Mouse (Mus musculus) intestine, postnatal 0 days (tissue): ENCODE data around the gene Ttll3. TPM values are rescaled to one million over a fixed set of nuclear protein-coding genes. Genes with fewer than 3 reads are reported as not detected.

Experiments
- ATAC-seq: fragments of 200-750 bp; cut with Nextera tagmentation; 2 replicates; pipeline ENCODE4 v1.8.0; 2017; ENCODE audit warnings: mild to moderate bottlenecking, moderate TSS enrichment, moderate library complexity
- H3K27ac ChIP-seq: fragments of 300-500 bp; sonication (generic); 2 replicates; pipeline ENCODE4 v1.5.1; 2014; ENCODE audit warnings: mild to moderate bottlenecking, low read depth, low read length, moderate library complexity
- H3K27me3 ChIP-seq: fragments of 300-500 bp; sonication (generic); replicated peaks from 2 replicates; pipeline ENCODE4 v1.6.1; 2014; ENCODE audit warnings: low read length, mixed read lengths; ENCODE audit not compliant: control insufficient read depth, insufficient read depth
- H3K36me3 ChIP-seq: fragments of 300-500 bp; sonication (generic); 2 replicates; pipeline ENCODE4 v1.6.1; 2014; ENCODE audit warnings: mild to moderate bottlenecking, moderate library complexity; ENCODE audit not compliant: control insufficient read depth, insufficient read depth
- H3K4me1 ChIP-seq: fragments of 300-500 bp; sonication (generic); replicated peaks from 2 replicates; pipeline ENCODE4 v1.6.1; 2014; ENCODE audit warnings: antibody characterized with exemption, low read length, mixed read lengths; ENCODE audit not compliant: control insufficient read depth, insufficient read depth
- H3K4me2 ChIP-seq: fragments of 300-500 bp; sonication (generic); replicated peaks from 2 replicates; pipeline ENCODE4 v1.6.1; 2014; ENCODE audit warnings: low read depth, mild to moderate bottlenecking, moderate library complexity
- H3K4me3 ChIP-seq: fragments of 300-500 bp; sonication (generic); 2 replicates; pipeline ENCODE4 v1.5.1; 2014; ENCODE audit warnings: low read depth, low read length
- H3K9ac ChIP-seq: fragments of 300-500 bp; sonication (generic); 2 replicates; pipeline ENCODE4 v1.6.1; 2014; ENCODE audit warnings: mild to moderate bottlenecking, low read depth, low read length
- H3K9me3 ChIP-seq: fragments of 300-500 bp; sonication (generic); 2 replicates; pipeline ENCODE4 v1.6.1; 2016; ENCODE audit warnings: mixed run types; ENCODE audit not compliant: control insufficient read depth
- CTCF ChIP-seq: sonication (generic); IDR thresholded peaks from 2 replicates; pipeline ENCODE4 v1.5.1; 2016; ENCODE audit warnings: low read depth, mild to moderate bottlenecking, control low read depth, antibody characterized with exemption, moderate library complexity
- WGBS: fragments of 180-500 bp; shearing (Covaris S2); extraction: QIAGEN DNeasy Blood & Tissue Kit; methylation state at CpG from one replicate; pipeline ENCODE4 v1.1.7; 2014; 5-methylcytosine and 5-hydroxymethylcytosine counted together
- polyA plus RNA-seq: library from polyadenylated mRNA; unstranded; fragments of >200 nt; fragmentation: Nextera tagmentation; extraction: Ambion mirVana; gene quantifications from 2 replicates; pipeline ENCODE4 v1.2.1, GENCODE M21; 2015

Gene Ttll3
- polyA plus RNA-seq, 1 experiment from 2014 or later: 1.4 TPM

GRCm38 (mm10) chr6:113394811-113395210, 5.8 kb downstream of the Ttll3 start:
- no peak for ATAC-seq
- Histone ChIP-seq H3K4me2 (no peak overlapping the region), H3K4me3 (no peak overlapping the region), H3K9ac (no peak overlapping the region), H3K36me3 (peaks cover 16% of the 10 kb centered on the region), H3K4me1 (peaks cover 6% of the 10 kb centered on the region; the same call in 1 of the 2 replicates), H3K27ac (no peak overlapping the region), H3K27me3 (no peaks in the 10 kb centered on the region), H3K9me3 (no peaks in the 10 kb centered on the region)
- 91% methylated on average over 11 of the region's 11 CpGs for WGBS
- no peak for TF ChIP-seq CTCF

- TF ChIP-seq CTCF: peak; percentile 34
- no peak overlapping the region for H3K4me2 ChIP-seq
- WGBS: 94% methylated on average over 6 of the region's 6 CpGs
- no peak overlapping the region for H3K9ac ChIP-seq
- H3K27me3 ChIP-seq: no peaks in the 10 kb centered on the region
- peaks cover 6% of the 10 kb centered on the region; the same call in 1 of the 2 replicates for H3K4me1 ChIP-seq
- H3K36me3 ChIP-seq: peaks cover 9% of the 10 kb centered on the region
- H3K9me3 ChIP-seq: no peaks in the 10 kb centered on the region
- ATAC-seq: no peak
- H3K4me3 ChIP-seq: no peak overlapping the region
- H3K27ac ChIP-seq: no peak overlapping the region
These were observed 6.4 kb downstream of the Ttll3 start for GRCm38 (mm10) chr6:113395501-113395900.

GRCm38 (mm10) chr6:113396270-113397030, 7.4 kb downstream of the Ttll3 start:
- WGBS: 56% methylated on average over 10 of the region's 10 CpGs
- no peak overlapping the region for H3K4me3 ChIP-seq

GRCm38 (mm10) chr6:113402094-113402493, 13.0 kb downstream of the Ttll3 start:
- no peak for TF ChIP-seq CTCF

More at GRCm38 (mm10) chr6:113396270-113397030, 7.4 kb downstream of the Ttll3 start:
- Histone ChIP-seq H3K27ac (no peak overlapping the region), H3K4me2 (no peak overlapping the region), H3K27me3 (no peaks in the 10 kb centered on the region), H3K9me3 (no peaks in the 10 kb centered on the region), H3K9ac (no peak overlapping the region), H3K4me1 (no peaks in the 10 kb centered on the region; the same call in 1 of the 2 replicates), H3K36me3 (peaks cover 16% of the 10 kb centered on the region; the same call in 1 of the 2 replicates)
- peak; percentile 55 for ATAC-seq
- TF ChIP-seq CTCF: no peak

GRCm38 (mm10) chr6:113404649-113405448, 15.8 kb downstream of the Ttll3 start:
- no peak for TF ChIP-seq CTCF
- Histone ChIP-seq H3K27me3 (no peaks in the 10 kb centered on the region), H3K9ac (no peak overlapping the region), H3K36me3 (peaks cover 27% of the 10 kb centered on the region), H3K4me3 (no peak overlapping the region), H3K4me2 (no peak overlapping the region), H3K27ac (no peak overlapping the region), H3K9me3 (no peaks in the 10 kb centered on the region), H3K4me1 (0 out of 2 replicates have a peak, but pooled peaks cover 3% of the 10 kb centered on the region)
- peak; percentile 50 for ATAC-seq
- 58% methylated on average over 12 of the region's 12 CpGs for WGBS

More at GRCm38 (mm10) chr6:113402094-113402493, 13.0 kb downstream of the Ttll3 start:
- no peak overlapping the region for H3K4me2 ChIP-seq
- no peaks in the 10 kb centered on the region for H3K9me3 ChIP-seq
- no peak for ATAC-seq
- 90% methylated on average over 13 of the region's 13 CpGs for WGBS
- 0 out of 2 replicates have a peak, but pooled peaks cover 3% of the 10 kb centered on the region for H3K4me1 ChIP-seq
- peaks cover 10% of the 10 kb centered on the region; the same call in 1 of the 2 replicates for H3K36me3 ChIP-seq
- no peak overlapping the region for H3K27ac ChIP-seq
- H3K4me3 ChIP-seq: no peak overlapping the region
- no peak overlapping the region for H3K9ac ChIP-seq
- no peaks in the 10 kb centered on the region for H3K27me3 ChIP-seq

- Histone ChIP-seq H3K36me3 (peaks cover 27% of the 10 kb centered on the region), H3K4me2 (no peak overlapping the region), H3K9ac (no peak overlapping the region), H3K27me3 (no peaks in the 10 kb centered on the region), H3K27ac (no peak overlapping the region), H3K4me3 (no peak overlapping the region), H3K9me3 (no peaks in the 10 kb centered on the region), H3K4me1 (0 out of 2 replicates have a peak, but pooled peaks cover 3% of the 10 kb centered on the region)
- WGBS: 83% methylated on average over 6 of the region's 6 CpGs
- no peak for TF ChIP-seq CTCF
- no peak for ATAC-seq
These were observed 16.4 kb downstream of the Ttll3 start for GRCm38 (mm10) chr6:113405483-113405882.
